Mouse (Mus musculus): ENCODE results near the gene Tbck. TPM values are rescaled to one million over a fixed set of nuclear protein-coding genes. Genes with fewer than 3 reads are reported as not detected.

Gene Tbck
- 12.8 TPM for polyA plus RNA-seq (2017; shearing (Covaris generic))

GRCm38 (mm10) chr3:132683447-132684230 lies at the start of gene Tbck:
Tbck (plus strand) TSS chr3:132684144.

GRCm38 (mm10) chr3:132684231-132684928 lies 436 bp downstream of the Tbck start, which contains the start of gene Aimp1:
Aimp1 (minus strand) TSS chr3:132684370.

Other genes with a start within 250 kb of the Tbck start
- gene Gimd1, start 54.3 kb upstream of the Tbck start, polyA plus RNA-seq (2017; shearing (Covaris generic)): not detected
- gene Aimp1, start 226 bp downstream of the Tbck start, polyA plus RNA-seq (2017; shearing (Covaris generic)): 53.3 TPM